Mouse (Mus musculus) forebrain, embryonic 11.5 days (tissue): ENCODE results near the gene Vps29. TPM values are rescaled to one million over a fixed set of nuclear protein-coding genes. Genes with fewer than 3 reads are reported as not detected.

ENCODE experiments used
- ATAC-seq: fragments of 200-750 bp; cut with Nextera tagmentation; replicated peaks from 2 replicates; pipeline ENCODE4 v1.8.0; 2017; ENCODE audit warnings: moderate TSS enrichment; ENCODE audit not compliant: low FRiP score
- DNase-seq: peaks from one replicate; pipeline ENCODE4 v3.0.0-alpha.2; 2017; ENCODE audit warnings: low spot score
- H3K27ac ChIP-seq: fragments of 300-500 bp; sonication (generic); 2 replicates; pipeline ENCODE4 v1.5.1; 2014; ENCODE audit warnings: low read depth, low read length
- H3K27me3 ChIP-seq: fragments of 300-500 bp; sonication (generic); 2 replicates; pipeline ENCODE4 v1.6.1; 2014; ENCODE audit warnings: mild to moderate bottlenecking, low read length, mixed read lengths; ENCODE audit not compliant: control insufficient read depth, insufficient read depth
- H3K36me3 ChIP-seq: fragments of 300-500 bp; sonication (generic); 2 replicates; pipeline ENCODE4 v1.6.1; 2014; ENCODE audit warnings: mild to moderate bottlenecking, low read length, moderate library complexity, mixed read lengths; ENCODE audit not compliant: control insufficient read depth, insufficient read depth
- H3K4me1 ChIP-seq: fragments of 300-500 bp; sonication (generic); replicated peaks from 2 replicates; pipeline ENCODE4 v1.6.1; 2014; ENCODE audit warnings: low read length, mixed read lengths; ENCODE audit not compliant: control insufficient read depth, insufficient read depth
- H3K4me2 ChIP-seq: fragments of 300-500 bp; sonication (generic); 2 replicates; pipeline ENCODE4 v1.6.1; 2014; ENCODE audit warnings: low read depth, mild to moderate bottlenecking, low read length, moderate library complexity, mixed read lengths; ENCODE audit not compliant: severe bottlenecking
- H3K4me3 ChIP-seq: fragments of 300-500 bp; sonication (generic); 2 replicates; pipeline ENCODE4 v1.5.1; 2014; ENCODE audit warnings: low read depth, low read length
- H3K9ac ChIP-seq: fragments of 300-500 bp; sonication (generic); 2 replicates; pipeline ENCODE4 v1.6.1; 2014; ENCODE audit warnings: low read length
- H3K9me3 ChIP-seq: fragments of 300-500 bp; sonication (generic); 2 replicates; pipeline ENCODE4 v1.6.1; 2016; ENCODE audit warnings: low read length, mixed read lengths; ENCODE audit not compliant: control insufficient read depth
- WGBS: fragments of 180-500 bp; shearing (Covaris S2); extraction: QIAGEN DNeasy Blood & Tissue Kit; methylation state at CpG from one replicate; pipeline ENCODE4 v1.1.7; 2014; 5-methylcytosine and 5-hydroxymethylcytosine counted together
- polyA plus RNA-seq: library from polyadenylated mRNA; unstranded; fragments of >200 nt; fragmentation: Nextera tagmentation; extraction: Ambion mirVana; gene quantifications from 2 replicates; pipeline ENCODE4 v1.2.1, GENCODE M21; 2014

Gene Vps29
- polyA plus RNA-seq, 1 experiment from 2014 or later: 174 TPM

GRCm38 (mm10) chr5:122409692-122410645 lies 55.8 kb downstream of the Vps29 start:
- Histone ChIP-seq H3K27ac (no peak overlapping the region), H3K36me3 (peaks cover 7% of the 10 kb centered on the region; the same call in 1 of the 2 replicates), H3K9ac (no peak overlapping the region), H3K4me1 (no peaks in the 10 kb centered on the region), H3K4me3 (no peak overlapping the region), H3K27me3 (no peaks in the 10 kb centered on the region), H3K9me3 (no peaks in the 10 kb centered on the region), H3K4me2 (no peak overlapping the region)
- no peak for ATAC-seq
- 87% methylated on average over 19 of the region's 19 CpGs for WGBS
- no peak for DNase-seq

GRCm38 (mm10) chr5:122411892-122412291 lies 57.7 kb downstream of the Vps29 start:
- Histone ChIP-seq H3K27ac (no peak overlapping the region), H3K27me3 (no peaks in the 10 kb centered on the region), H3K4me1 (no peaks in the 10 kb centered on the region), H3K4me3 (no peak overlapping the region), H3K4me2 (no peak overlapping the region), H3K9me3 (no peaks in the 10 kb centered on the region), H3K36me3 (no peaks in the 10 kb centered on the region; the same call in 1 of the 2 replicates), H3K9ac (no peak overlapping the region)
- no peak for DNase-seq
- ATAC-seq: no peak
- 82% methylated on average over 5 of the region's 5 CpGs for WGBS

- no peaks in the 10 kb centered on the region for H3K27me3 ChIP-seq
- ATAC-seq (no peak), DNase-seq (no peak)
- no peaks in the 10 kb centered on the region for H3K9me3 ChIP-seq
- H3K4me1 ChIP-seq: no peaks in the 10 kb centered on the region
- WGBS: 76% methylated on average over 6 of the region's 6 CpGs
- no peak overlapping the region for H3K4me3 ChIP-seq
- H3K27ac ChIP-seq: no peak overlapping the region
- H3K36me3 ChIP-seq: no peaks in the 10 kb centered on the region
- no peak overlapping the region for H3K9ac ChIP-seq
- no peak overlapping the region for H3K4me2 ChIP-seq
Observed at GRCm38 (mm10) chr5:122412826-122413225, 58.7 kb downstream of the Vps29 start.

- 97% methylated on average over 5 of the region's 5 CpGs for WGBS
- ATAC-seq: no peak
- H3K36me3 ChIP-seq: no peaks in the 10 kb centered on the region
Observed at GRCm38 (mm10) chr5:122414351-122414750, 60.2 kb downstream of the Vps29 start.

More at GRCm38 (mm10) chr5:122414351-122414750, 60.2 kb downstream of the Vps29 start:
- H3K27ac ChIP-seq: no peak overlapping the region
- no peaks in the 10 kb centered on the region for H3K27me3 ChIP-seq
- H3K4me2 ChIP-seq: no peak overlapping the region
- H3K9me3 ChIP-seq: no peaks in the 10 kb centered on the region
- H3K9ac ChIP-seq: no peak overlapping the region
- DNase-seq: no peak
- H3K4me3 ChIP-seq: no peak overlapping the region
- H3K4me1 ChIP-seq: no peaks in the 10 kb centered on the region

Other genes starting within 250 kb of the Vps29 start
- gene Ccdc63, start 213.5 kb upstream of the Vps29 start, polyA plus RNA-seq: not detected in 2 replicates
- gene Ppp1cc, start 196.1 kb upstream of the Vps29 start, polyA plus RNA-seq: 364 and 378 TPM in 2 replicates
- gene Hvcn1, start 147.6 kb upstream of the Vps29 start, polyA plus RNA-seq: 8.6 and 11.1 TPM in 2 replicates
- gene Tctn1, start 89.9 kb upstream of the Vps29 start, polyA plus RNA-seq: 5.2 and 7.5 TPM in 2 replicates
- gene Pptc7, start 70.0 kb upstream of the Vps29 start, polyA plus RNA-seq: 9.1 and 9.8 TPM in 2 replicates
- 9.8 and 12.6 TPM in 2 replicates for gene Rad9b, start 136 bp upstream of the Vps29 start, polyA plus RNA-seq
- 65.0 and 77.7 TPM in 2 replicates for gene Gpn3, start 17.5 kb downstream of the Vps29 start, polyA plus RNA-seq
- 110 and 127 TPM in 2 replicates for gene Fam216a, start 18.0 kb downstream of the Vps29 start, polyA plus RNA-seq
- gene Arpc3, start 37.5 kb downstream of the Vps29 start, polyA plus RNA-seq: 64.5 and 71.2 TPM in 2 replicates
- 28.3 and 31.9 TPM in 2 replicates for gene Anapc7, start 67.3 kb downstream of the Vps29 start, polyA plus RNA-seq
- 58.7 and 60.6 TPM in 2 replicates for gene Atp2a2, start 147.9 kb downstream of the Vps29 start, polyA plus RNA-seq